Mouse (Mus musculus): ENCODE results near the gene Atp6v1e1. TPM values are rescaled to one million over a fixed set of nuclear protein-coding genes. Genes with fewer than 3 reads are reported as not detected.

Gene Atp6v1e1
- polyA plus RNA-seq, 1 experiment from 2014 or later = 121 TPM

DNA sequence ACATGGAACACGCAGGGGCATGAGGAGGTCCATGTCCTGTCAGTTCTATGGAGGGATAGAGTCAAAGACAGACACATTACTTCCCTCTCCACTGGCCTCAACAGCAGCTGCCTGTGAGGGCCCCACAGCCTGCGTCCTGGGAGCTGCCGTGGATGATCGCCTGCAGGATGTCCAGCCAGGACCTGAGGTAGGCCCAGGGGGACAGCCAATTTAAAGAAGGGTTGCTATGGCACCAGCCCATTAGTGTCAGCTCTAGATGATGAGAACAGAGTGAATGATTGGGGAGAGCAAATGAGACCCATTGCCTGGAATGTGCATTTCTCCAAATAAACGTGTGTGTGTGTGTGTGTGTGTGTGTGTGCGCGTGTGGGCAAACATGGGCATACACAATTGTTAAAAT, 38.2 kb downstream of the Atp6v1e1 start:
- Histone ChIP-seq H3K4me1 (ENCODE audit: control insufficient read depth, insufficient read depth, low read length) (no peaks in the 10 kb centered on the region), H3K9me3 (ENCODE audit: control insufficient read depth, low read length) (no peaks in the 10 kb centered on the region), H3K9ac (ENCODE audit: low read depth, low read length) (no peak overlapping the region), H3K4me2 (replicated peaks; ENCODE audit: low read depth, low read length) (no peak overlapping the region), H3K36me3 (ENCODE audit: control insufficient read depth, insufficient read depth, low read length) (no peaks in the 10 kb centered on the region), H3K4me3 (ENCODE audit: low read length) (no peak overlapping the region), H3K27ac (ENCODE audit: low read depth, low read length) (no peak overlapping the region), H3K27me3 (ENCODE audit: control insufficient read depth, insufficient read depth, low read length) (no peaks in the 10 kb centered on the region)
- no peak for ATAC-seq (ENCODE audit: low FRiP score, low TSS enrichment)
- WGBS = 57% methylated on average over 7 of the region's 7 CpGs

DNA sequence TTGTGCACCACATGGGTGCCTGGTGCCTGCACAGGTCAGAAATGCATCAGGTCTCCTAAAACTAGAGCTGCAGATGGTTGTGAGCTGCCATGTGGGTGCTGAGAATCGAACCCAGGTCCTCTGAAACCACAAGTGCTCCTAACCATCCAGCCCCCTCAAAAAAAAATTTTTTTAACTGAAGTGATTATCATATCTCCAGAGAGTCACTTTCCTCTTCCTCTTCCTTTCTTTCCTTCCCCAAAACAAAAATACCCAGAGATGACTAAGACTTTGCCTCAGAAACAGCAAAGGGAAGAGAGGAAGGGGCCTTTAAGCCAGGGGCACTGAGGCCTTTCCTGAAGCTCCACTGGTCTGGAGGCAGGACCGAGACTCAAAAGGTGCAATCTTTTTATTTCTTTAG, 39.6 kb downstream of the Atp6v1e1 start:
- H3K9ac ChIP-seq (ENCODE audit: low read depth, low read length) = no peak overlapping the region
- no peaks in the 10 kb centered on the region for H3K9me3 ChIP-seq (ENCODE audit: control insufficient read depth, low read length)
- H3K36me3 ChIP-seq (ENCODE audit: control insufficient read depth, insufficient read depth, low read length) = no peaks in the 10 kb centered on the region
- no peaks in the 10 kb centered on the region for H3K4me1 ChIP-seq (ENCODE audit: control insufficient read depth, insufficient read depth, low read length)
- H3K27ac ChIP-seq (ENCODE audit: low read depth, low read length) = no peak overlapping the region
- 88% methylated on average over 2 of the region's 2 CpGs for WGBS
- H3K4me3 ChIP-seq (ENCODE audit: low read length) = no peak overlapping the region
- no peaks in the 10 kb centered on the region for H3K27me3 ChIP-seq (ENCODE audit: control insufficient read depth, insufficient read depth, low read length)
- no peak overlapping the region for H3K4me2 ChIP-seq (replicated peaks; ENCODE audit: low read depth, low read length)
- ATAC-seq (ENCODE audit: low FRiP score, low TSS enrichment) = no peak

DNA sequence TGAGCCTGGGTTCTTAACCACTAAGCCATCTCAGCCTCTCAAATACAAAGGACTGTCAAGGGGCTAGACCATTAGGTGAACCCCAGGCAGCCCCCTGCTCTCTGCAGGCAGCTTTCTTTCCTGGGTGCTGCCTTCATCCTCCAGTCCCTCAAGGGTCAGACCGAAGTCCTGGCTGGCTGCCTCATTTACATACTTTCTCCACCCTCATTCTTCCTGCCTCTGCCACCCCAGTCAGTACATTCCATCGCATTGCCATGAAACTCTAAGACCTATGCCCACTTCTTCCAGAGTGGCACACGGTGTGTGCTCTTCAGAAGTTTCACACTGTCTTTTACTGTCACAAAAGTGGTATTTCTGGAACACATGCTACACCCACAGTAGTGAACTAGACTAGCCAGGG, 44.4 kb downstream of the Atp6v1e1 start:
- H3K4me2 ChIP-seq (replicated peaks; ENCODE audit: low read depth, low read length) = no peak overlapping the region
- no peaks in the 10 kb centered on the region for H3K27me3 ChIP-seq (ENCODE audit: control insufficient read depth, insufficient read depth, low read length)
- no peak for ATAC-seq (ENCODE audit: low FRiP score, low TSS enrichment)
- no peak overlapping the region for H3K4me3 ChIP-seq (ENCODE audit: low read length)
- no peak overlapping the region for H3K9ac ChIP-seq (ENCODE audit: low read depth, low read length)
- 46% methylated on average over 3 of the region's 3 CpGs for WGBS
- H3K36me3 ChIP-seq (ENCODE audit: control insufficient read depth, insufficient read depth, low read length) = no peaks in the 10 kb centered on the region
- no peak overlapping the region for H3K27ac ChIP-seq (ENCODE audit: low read depth, low read length)
- no peaks in the 10 kb centered on the region for H3K4me1 ChIP-seq (ENCODE audit: control insufficient read depth, insufficient read depth, low read length)
- no peaks in the 10 kb centered on the region for H3K9me3 ChIP-seq (ENCODE audit: control insufficient read depth, low read length)

DNA sequence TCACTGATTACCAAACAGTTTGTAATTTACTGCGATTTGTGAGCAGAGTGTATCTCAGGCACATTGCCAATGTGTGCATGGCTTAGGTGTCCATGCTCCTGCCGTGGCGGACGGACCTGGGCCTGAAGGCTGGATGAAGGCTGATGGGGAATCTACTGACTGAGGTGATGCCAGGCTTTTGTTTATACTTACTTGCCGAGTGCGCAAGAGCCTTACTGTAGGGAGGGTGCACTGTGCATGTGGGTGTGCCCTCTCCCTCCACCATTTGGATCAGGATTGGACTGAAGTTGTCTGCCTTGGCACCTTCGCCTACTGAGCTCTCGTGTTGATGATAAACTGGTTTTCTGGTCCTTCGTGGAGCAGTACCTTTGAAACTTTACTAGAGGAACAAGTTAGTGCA, 45.1 kb downstream of the Atp6v1e1 start:
- WGBS = 78% methylated on average over 9 of the region's 9 CpGs
- H3K4me3 ChIP-seq (ENCODE audit: low read length) = no peak overlapping the region
- no peaks in the 10 kb centered on the region for H3K36me3 ChIP-seq (ENCODE audit: control insufficient read depth, insufficient read depth, low read length)
- H3K9ac ChIP-seq (ENCODE audit: low read depth, low read length) = no peak overlapping the region
- H3K27me3 ChIP-seq (ENCODE audit: control insufficient read depth, insufficient read depth, low read length) = no peaks in the 10 kb centered on the region
- no peaks in the 10 kb centered on the region for H3K9me3 ChIP-seq (ENCODE audit: control insufficient read depth, low read length)
- no peak overlapping the region for H3K4me2 ChIP-seq (replicated peaks; ENCODE audit: low read depth, low read length)
- no peak for ATAC-seq (ENCODE audit: low FRiP score, low TSS enrichment)
- H3K4me1 ChIP-seq (ENCODE audit: control insufficient read depth, insufficient read depth, low read length) = no peaks in the 10 kb centered on the region
- H3K27ac ChIP-seq (ENCODE audit: low read depth, low read length) = no peak overlapping the region

DNA sequence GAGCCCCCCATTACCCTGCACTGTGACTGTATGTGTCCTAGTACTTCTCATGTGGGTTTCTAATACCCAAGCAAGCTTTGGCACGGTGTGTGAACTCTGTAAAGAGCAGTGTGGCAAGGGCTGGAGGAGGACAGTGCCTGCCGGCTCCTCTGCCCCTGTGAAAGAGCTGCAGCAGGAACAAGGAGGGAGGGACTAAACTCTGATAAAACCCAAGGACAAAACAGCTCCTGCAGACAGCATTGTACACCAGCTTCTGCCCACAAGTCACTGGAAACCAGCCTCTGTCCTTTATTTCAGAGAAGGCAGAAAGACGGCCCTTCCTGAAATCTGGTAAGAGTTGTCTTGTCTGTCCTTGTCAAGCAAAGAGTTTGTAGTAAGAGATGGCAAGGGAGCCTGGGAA, 46.3 kb downstream of the Atp6v1e1 start:
- Histone ChIP-seq H3K27ac (ENCODE audit: low read depth, low read length) (no peak overlapping the region), H3K4me3 (ENCODE audit: low read length) (no peak overlapping the region), H3K36me3 (ENCODE audit: control insufficient read depth, insufficient read depth, low read length) (no peaks in the 10 kb centered on the region), H3K9me3 (ENCODE audit: control insufficient read depth, low read length) (no peaks in the 10 kb centered on the region), H3K27me3 (ENCODE audit: control insufficient read depth, insufficient read depth, low read length) (no peaks in the 10 kb centered on the region), H3K4me2 (replicated peaks; ENCODE audit: low read depth, low read length) (no peak overlapping the region), H3K4me1 (ENCODE audit: control insufficient read depth, insufficient read depth, low read length) (no peaks in the 10 kb centered on the region), H3K9ac (ENCODE audit: low read depth, low read length) (no peak overlapping the region)
- ATAC-seq (ENCODE audit: low FRiP score, low TSS enrichment) = no peak
- 78% methylated on average over 3 of the region's 3 CpGs for WGBS

DNA sequence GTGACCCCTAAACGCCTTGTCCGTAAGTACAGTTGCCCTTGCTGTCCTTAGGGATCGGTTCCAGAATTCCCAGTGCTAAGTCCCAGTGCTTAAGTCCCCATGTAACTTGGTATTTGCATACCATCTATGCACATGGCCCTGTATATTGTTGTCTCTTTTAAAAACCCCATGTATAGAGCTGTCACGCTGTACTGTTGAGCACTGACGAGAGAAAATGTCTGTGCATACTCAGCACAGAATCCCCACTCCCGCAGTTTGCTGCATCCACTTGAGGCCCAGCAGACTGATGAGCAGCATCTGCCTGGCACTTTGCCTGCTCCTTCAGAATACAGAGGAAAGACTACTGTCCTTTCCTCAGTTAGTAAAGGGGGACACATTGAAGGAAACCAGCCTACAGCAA, 48.8 kb downstream of the Atp6v1e1 start:
- H3K4me1 ChIP-seq (ENCODE audit: control insufficient read depth, insufficient read depth, low read length) = no peaks in the 10 kb centered on the region
- H3K27ac ChIP-seq (ENCODE audit: low read depth, low read length) = no peak overlapping the region
- no peak overlapping the region for H3K4me3 ChIP-seq (ENCODE audit: low read length)
- no peak overlapping the region for H3K9ac ChIP-seq (ENCODE audit: low read depth, low read length)
- ATAC-seq (ENCODE audit: low FRiP score, low TSS enrichment) = no peak
- H3K9me3 ChIP-seq (ENCODE audit: control insufficient read depth, low read length) = no peaks in the 10 kb centered on the region
- H3K27me3 ChIP-seq (ENCODE audit: control insufficient read depth, insufficient read depth, low read length) = no peaks in the 10 kb centered on the region
- 86% methylated on average over 6 of the region's 6 CpGs for WGBS
- no peaks in the 10 kb centered on the region for H3K36me3 ChIP-seq (ENCODE audit: control insufficient read depth, insufficient read depth, low read length)
- H3K4me2 ChIP-seq (replicated peaks; ENCODE audit: low read depth, low read length) = no peak overlapping the region

DNA sequence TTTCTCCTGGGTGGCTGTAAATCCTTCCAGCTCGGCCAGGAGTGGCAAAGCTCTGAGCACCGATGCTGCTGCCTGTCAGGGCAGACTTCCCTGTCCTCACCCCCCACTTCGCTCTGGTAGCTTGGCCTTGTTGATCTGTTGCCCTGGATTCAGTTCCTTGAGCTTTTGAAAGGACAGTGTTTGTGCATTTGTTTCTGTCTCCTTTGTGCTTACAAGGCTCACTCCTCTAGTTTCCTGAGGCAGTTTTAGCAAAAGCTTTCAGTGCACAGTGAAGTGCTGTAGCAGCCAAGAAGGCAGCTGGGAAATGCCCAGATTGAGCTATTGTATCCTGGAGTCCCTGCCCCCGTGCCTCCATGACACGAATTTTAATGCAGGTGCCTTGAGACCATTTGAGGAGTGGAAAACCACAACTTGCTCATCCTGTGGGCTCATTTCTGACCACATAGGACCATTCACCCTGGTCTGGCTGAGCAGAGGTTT, 49.4 kb downstream of the Atp6v1e1 start, which contains the start of gene Slc25a18:
Gene Slc25a18, plus strand, starts transcription at position 430 of the 480 bp plus-strand sequence.
- no peak within 1 kb of the TSS for H3K4me3 ChIP-seq (ENCODE audit: low read length)
- 66% methylated on average over 5 of the region's 5 CpGs for WGBS
- no peak within 1 kb of the TSS for H3K4me2 ChIP-seq (replicated peaks; ENCODE audit: low read depth, low read length)
- no peak within 1 kb of the TSS for H3K27ac ChIP-seq (ENCODE audit: low read depth, low read length)
- no peaks in the 10 kb centered on the region for H3K27me3 ChIP-seq (ENCODE audit: control insufficient read depth, insufficient read depth, low read length)
- no peaks in the 10 kb centered on the region for H3K4me1 ChIP-seq (ENCODE audit: control insufficient read depth, insufficient read depth, low read length)
- no peak for ATAC-seq (ENCODE audit: low FRiP score, low TSS enrichment)
- no peak within 1 kb of the TSS for H3K9ac ChIP-seq (ENCODE audit: low read depth, low read length)
- no peaks in the 10 kb centered on the region for H3K9me3 ChIP-seq (ENCODE audit: control insufficient read depth, low read length)
- no peaks in the 10 kb centered on the region for H3K36me3 ChIP-seq (ENCODE audit: control insufficient read depth, insufficient read depth, low read length)

DNA sequence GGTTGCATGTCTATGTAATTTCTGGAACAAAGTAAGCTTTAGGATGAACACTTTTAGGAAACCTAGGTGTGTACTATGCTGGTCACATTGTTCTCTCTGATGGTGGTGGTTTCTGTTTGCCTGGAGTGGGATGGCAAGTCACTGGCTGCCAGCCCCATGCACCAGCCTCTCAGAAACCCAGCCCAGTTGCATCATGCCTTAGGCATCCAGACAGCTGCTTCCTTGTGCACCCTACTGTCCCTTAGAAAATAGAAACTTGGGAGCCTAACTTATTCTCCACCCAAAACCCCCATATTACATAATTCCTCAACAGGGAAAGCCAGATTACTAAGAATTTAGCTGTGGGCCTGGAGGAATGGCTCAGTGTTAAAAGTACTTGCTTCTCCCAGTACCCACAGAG, 50.6 kb downstream of the Atp6v1e1 start:
- Histone ChIP-seq H3K9ac (ENCODE audit: low read depth, low read length) (no peak overlapping the region), H3K27me3 (ENCODE audit: control insufficient read depth, insufficient read depth, low read length) (no peaks in the 10 kb centered on the region), H3K9me3 (ENCODE audit: control insufficient read depth, low read length) (no peaks in the 10 kb centered on the region), H3K4me3 (ENCODE audit: low read length) (no peak overlapping the region), H3K36me3 (ENCODE audit: control insufficient read depth, insufficient read depth, low read length) (no peaks in the 10 kb centered on the region), H3K4me2 (replicated peaks; ENCODE audit: low read depth, low read length) (no peak overlapping the region), H3K4me1 (ENCODE audit: control insufficient read depth, insufficient read depth, low read length) (no peaks in the 10 kb centered on the region), H3K27ac (ENCODE audit: low read depth, low read length) (no peak overlapping the region)
- no peak for ATAC-seq (ENCODE audit: low FRiP score, low TSS enrichment)

DNA sequence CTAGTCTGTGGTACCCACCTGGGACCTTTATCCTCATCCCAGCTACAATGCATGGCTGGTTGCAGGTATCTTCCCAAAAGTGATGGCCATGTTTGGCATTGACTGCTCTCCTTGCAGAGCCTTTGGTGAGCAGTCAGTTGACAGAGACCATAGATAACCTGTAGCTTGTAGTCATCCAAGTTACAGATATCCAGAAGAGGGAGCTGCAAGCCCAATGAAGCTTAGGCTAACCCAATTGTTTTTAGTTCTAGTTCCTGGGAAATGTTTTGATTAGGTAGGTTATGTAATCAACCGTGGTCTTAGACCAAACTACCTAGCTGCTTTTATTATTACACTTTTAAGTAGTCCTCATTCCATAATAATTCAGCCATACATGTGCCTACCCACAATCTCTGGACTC, 51.2 kb downstream of the Atp6v1e1 start:
- no peak for ATAC-seq (ENCODE audit: low FRiP score, low TSS enrichment)
- Histone ChIP-seq H3K27me3 (ENCODE audit: control insufficient read depth, insufficient read depth, low read length) (no peaks in the 10 kb centered on the region), H3K27ac (ENCODE audit: low read depth, low read length) (no peak overlapping the region), H3K9me3 (ENCODE audit: control insufficient read depth, low read length) (no peaks in the 10 kb centered on the region), H3K36me3 (ENCODE audit: control insufficient read depth, insufficient read depth, low read length) (peaks cover 4% of the 10 kb centered on the region; the same call in 1 of the 2 replicates), H3K4me3 (ENCODE audit: low read length) (no peak overlapping the region), H3K4me2 (replicated peaks; ENCODE audit: low read depth, low read length) (no peak overlapping the region), H3K4me1 (ENCODE audit: control insufficient read depth, insufficient read depth, low read length) (no peaks in the 10 kb centered on the region), H3K9ac (ENCODE audit: low read depth, low read length) (no peak overlapping the region)
- WGBS = 68% methylated on average over 1 of the region's 1 CpGs

Data from kidney, embryonic 14.5 days (tissue).